Mouse (Mus musculus) adipocyte (in vitro differentiated cells): ENCODE measurements at regions not wholly inside any gene's neighbourhood (a gene's known extent, or its start where the extent isn't known, plus 50 kb on each side); places are given as distances from the start of the nearest gene placed in this dataset.

ENCODE experiments used
- DNase-seq: peaks from one replicate; pipeline ENCODE4 v3.0.0-alpha.2; 2016; ENCODE audit warnings: low spot score

- DNase-seq: peak; percentile 80
Measured at GRCm38 (mm10) chr6:116767738-116768522, 51.2 kb upstream of the Tmem72 start.

GRCm38 (mm10) chr6:116774954-116775675, 58.4 kb upstream of the Tmem72 start:
- peak; percentile 23 for DNase-seq

- peak; percentile 65 for DNase-seq
Measured at GRCm38 (mm10) chr6:116786553-116787335, 70.0 kb upstream of the Tmem72 start.

GRCm38 (mm10) chr6:116793321-116793960, 76.7 kb upstream of the Tmem72 start:
- DNase-seq: no peak

- no peak for DNase-seq
Measured at GRCm38 (mm10) chr6:116793961-116794336, 77.2 kb upstream of the Tmem72 start.

GRCm38 (mm10) chr6:116821215-116821912, 104.7 kb upstream of the Tmem72 start:
- DNase-seq: peak; percentile 19

- no peak for DNase-seq
Measured at GRCm38 (mm10) chr6:116822605-116823004, 105.9 kb upstream of the Tmem72 start.

- DNase-seq: no peak
Measured at GRCm38 (mm10) chr6:116825628-116826027, 108.9 kb upstream of the Tmem72 start.

- DNase-seq: peak; percentile 65
Measured at GRCm38 (mm10) chr6:116829341-116829740, 112.6 kb upstream of the Tmem72 start.

- DNase-seq: no peak
Measured at GRCm38 (mm10) chr6:116845990-116846862, 129.5 kb upstream of the Tmem72 start.

GRCm38 (mm10) chr6:116848538-116849093, 131.9 kb upstream of the Tmem72 start:
- DNase-seq: no peak

GRCm38 (mm10) chr6:116854029-116854428, 137.3 kb upstream of the Tmem72 start:
- DNase-seq: no peak

GRCm38 (mm10) chr6:116856093-116856492, 139.4 kb upstream of the Tmem72 start:
- DNase-seq: no peak

- DNase-seq: no peak
Measured at GRCm38 (mm10) chr6:116856917-116857491, 140.3 kb upstream of the Tmem72 start.

- no peak for DNase-seq
Measured at GRCm38 (mm10) chr6:116863130-116863529, 146.4 kb upstream of the Tmem72 start.

GRCm38 (mm10) chr6:116863626-116864025, 146.9 kb upstream of the Tmem72 start:
- no peak for DNase-seq

- DNase-seq: no peak
Measured at GRCm38 (mm10) chr6:116893299-116893698, 176.6 kb upstream of the Tmem72 start.

- DNase-seq: no peak
Measured at GRCm38 (mm10) chr6:116894252-116894651, 177.5 kb upstream of the Tmem72 start.

GRCm38 (mm10) chr6:116895114-116895513, 178.4 kb upstream of the Tmem72 start:
- peak; percentile 56 for DNase-seq

GRCm38 (mm10) chr6:116896132-116896630, 179.5 kb upstream of the Tmem72 start:
- DNase-seq: no peak
